Mouse (Mus musculus) forebrain, embryonic 14.5 days (tissue): ENCODE data around the gene Larp4b. TPM values are rescaled to one million over a fixed set of nuclear protein-coding genes. Genes with fewer than 3 reads are reported as not detected.
A peak's percentile ranks its signal among the peaks of the same experiment; 100 is the strongest.
"Not testable (repeated sequence)": the region's sequence is repeated elsewhere in the genome, so short reads cannot be mapped to it uniquely, and the experiment has no call there.

Experiments used
- ATAC-seq: fragments of 200-750 bp; cut with Nextera tagmentation; 2 replicates; pipeline ENCODE4 v1.8.0; 2017; ENCODE audit warnings: mild to moderate bottlenecking, moderate library complexity
- DNase-seq: peaks from one replicate; pipeline ENCODE4 v3.0.0-alpha.2; 2015; ENCODE audit warnings: low spot score
- H3K27ac ChIP-seq: fragments of 300-500 bp; sonication (generic); 2 replicates; pipeline ENCODE4 v1.5.1; 2014; ENCODE audit warnings: low read depth, mild to moderate bottlenecking, control low read depth, low read length, moderate library complexity
- H3K27me3 ChIP-seq: fragments of 300-500 bp; sonication (generic); replicated peaks from 2 replicates; pipeline ENCODE4 v1.6.1; 2014; ENCODE audit warnings: low read length, control low read depth, mixed read lengths; ENCODE audit not compliant: control insufficient read depth, insufficient read depth
- H3K36me3 ChIP-seq: fragments of 300-500 bp; sonication (generic); 2 replicates; pipeline ENCODE4 v1.6.1; 2014; ENCODE audit warnings: low read length, control low read depth; ENCODE audit not compliant: control insufficient read depth, insufficient read depth
- H3K4me1 ChIP-seq: fragments of 300-500 bp; sonication (generic); 2 replicates; pipeline ENCODE4 v1.6.1; 2014; ENCODE audit warnings: antibody characterized with exemption, low read length, control low read depth; ENCODE audit not compliant: control insufficient read depth, insufficient read depth
- H3K4me2 ChIP-seq: fragments of 300-500 bp; sonication (generic); 2 replicates; pipeline ENCODE4 v1.6.1; 2014; ENCODE audit warnings: mild to moderate bottlenecking, control low read depth, low read length
- H3K4me3 ChIP-seq: fragments of 300-500 bp; sonication (generic); 2 replicates; pipeline ENCODE4 v1.5.1; 2014; ENCODE audit warnings: low read depth, low read length, control low read depth
- H3K9ac ChIP-seq: fragments of 300-500 bp; sonication (generic); 2 replicates; pipeline ENCODE4 v1.6.1; 2014; ENCODE audit warnings: mild to moderate bottlenecking, low read length, control low read depth, moderate library complexity
- H3K9me3 ChIP-seq: fragments of 300-500 bp; sonication (generic); replicated peaks from 2 replicates; pipeline ENCODE4 v1.6.1; 2016; ENCODE audit warnings: low read length, control low read depth, mixed read lengths; ENCODE audit not compliant: control insufficient read depth
- WGBS: fragments of 180-500 bp; shearing (Covaris S2); extraction: QIAGEN DNeasy Blood & Tissue Kit; methylation state at CpG from one replicate; pipeline ENCODE4 v1.1.7; 2014; 5-methylcytosine and 5-hydroxymethylcytosine counted together
- polyA plus RNA-seq: library from polyadenylated mRNA; unstranded; fragments of >200 nt; fragmentation: Nextera tagmentation; extraction: Ambion mirVana; gene quantifications from 2 replicates; pipeline ENCODE4 v1.2.1, GENCODE M21; 2014

Gene Larp4b
- 37.0 and 41.0 TPM in 2 replicates for polyA plus RNA-seq

- Histone ChIP-seq H3K27me3 (no peaks in the 10 kb centered on the region), H3K4me3 (peak within 1 kb of the TSS; percentile 97), H3K9ac (peak within 1 kb of the TSS; percentile 91), H3K4me2 (peak within 1 kb of the TSS; percentile 97), H3K4me1 (0 out of 2 replicates have a peak, but pooled peaks cover 4% of the 10 kb centered on the region), H3K9me3 (no peaks in the 10 kb centered on the region), H3K36me3 (no peaks in the 10 kb centered on the region), H3K27ac (peak within 1 kb of the TSS; percentile 87)
- WGBS = under 1% methylated on average over 59 of the region's 92 CpGs
- DNase-seq (peak; percentile 99), ATAC-seq (peak; percentile 100)
Measured at GRCm38 (mm10) chr13:9093316-9094155, at the start of gene Larp4b. Gene Larp4b, plus strand, starts transcription at chr13:9093881.

GRCm38 (mm10) chr13:9044731-9045130 is 49.0 kb upstream of the Larp4b start:
- no peak overlapping the region for H3K27ac ChIP-seq
- no peak overlapping the region for H3K4me2 ChIP-seq
- DNase-seq = no peak
- H3K4me1 ChIP-seq = no peaks in the 10 kb centered on the region
- H3K9ac ChIP-seq = no peak overlapping the region
- ATAC-seq = no peak
- no peaks in the 10 kb centered on the region for H3K27me3 ChIP-seq
- no peaks in the 10 kb centered on the region for H3K36me3 ChIP-seq
- no peak overlapping the region for H3K4me3 ChIP-seq
- WGBS = 100% methylated on average over 1 of the region's 1 CpGs
- no peaks in the 10 kb centered on the region for H3K9me3 ChIP-seq

GRCm38 (mm10) chr13:9052049-9052691 is 41.5 kb upstream of the Larp4b start:
- WGBS = 72% methylated on average over 10 of the region's 10 CpGs
- not testable (repeated sequence) for H3K27me3 ChIP-seq, H3K9ac ChIP-seq, ATAC-seq, H3K36me3 ChIP-seq, H3K27ac ChIP-seq, H3K4me1 ChIP-seq, H3K4me3 ChIP-seq, H3K9me3 ChIP-seq, DNase-seq, H3K4me2 ChIP-seq

GRCm38 (mm10) chr13:9057277-9057676 is 36.4 kb upstream of the Larp4b start:
- 81% methylated on average over 1 of the region's 1 CpGs for WGBS
- no peaks in the 10 kb centered on the region for H3K27me3 ChIP-seq
- H3K27ac ChIP-seq = no peak overlapping the region
- ATAC-seq (no peak), DNase-seq (no peak)
- H3K36me3 ChIP-seq = no peaks in the 10 kb centered on the region
- no peak overlapping the region for H3K4me2 ChIP-seq
- no peak overlapping the region for H3K4me3 ChIP-seq
- H3K9ac ChIP-seq = no peak overlapping the region
- H3K4me1 ChIP-seq = no peaks in the 10 kb centered on the region
- H3K9me3 ChIP-seq = no peaks in the 10 kb centered on the region

DNA sequence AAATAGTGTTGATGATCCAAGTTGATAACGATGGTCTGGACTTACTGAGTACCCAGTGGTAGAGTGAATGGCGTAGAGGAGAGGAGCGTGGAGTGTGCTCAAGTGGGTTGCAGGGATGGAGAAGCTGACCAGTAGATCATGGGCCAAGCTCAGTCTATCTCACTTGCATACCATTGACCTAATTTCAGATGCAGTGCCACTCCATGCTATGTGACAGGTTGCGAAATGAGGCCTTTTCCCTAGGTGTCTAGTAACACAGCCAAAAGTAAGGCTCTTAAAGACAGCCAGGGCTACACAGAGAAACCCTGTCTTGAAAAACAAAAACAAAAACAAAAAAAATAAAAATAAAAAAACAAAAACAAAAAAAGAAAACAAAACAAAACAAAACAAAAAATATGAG is 35.0 kb upstream of the Larp4b start:
- no peak for ATAC-seq
- Histone ChIP-seq H3K4me3 (no peak overlapping the region), H3K9me3 (no peaks in the 10 kb centered on the region), H3K4me2 (no peak overlapping the region), H3K4me1 (no peaks in the 10 kb centered on the region), H3K36me3 (no peaks in the 10 kb centered on the region), H3K27ac (no peak overlapping the region), H3K9ac (no peak overlapping the region), H3K27me3 (no peaks in the 10 kb centered on the region)
- 87% methylated on average over 4 of the region's 4 CpGs for WGBS
- no peak for DNase-seq

GRCm38 (mm10) chr13:9061394-9061793 is 32.3 kb upstream of the Larp4b start:
- Histone ChIP-seq H3K4me1 (no peaks in the 10 kb centered on the region), H3K27me3 (no peaks in the 10 kb centered on the region), H3K9ac (no peak overlapping the region), H3K27ac (no peak overlapping the region), H3K4me2 (no peak overlapping the region), H3K36me3 (no peaks in the 10 kb centered on the region), H3K4me3 (no peak overlapping the region), H3K9me3 (no peaks in the 10 kb centered on the region)
- WGBS = 79% methylated on average over 4 of the region's 4 CpGs
- DNase-seq (no peak), ATAC-seq (no peak)

- WGBS = 89% methylated on average over 2 of the region's 2 CpGs
- no peak for DNase-seq
Measured at GRCm38 (mm10) chr13:9064196-9064595, 29.5 kb upstream of the Larp4b start.

DNA sequence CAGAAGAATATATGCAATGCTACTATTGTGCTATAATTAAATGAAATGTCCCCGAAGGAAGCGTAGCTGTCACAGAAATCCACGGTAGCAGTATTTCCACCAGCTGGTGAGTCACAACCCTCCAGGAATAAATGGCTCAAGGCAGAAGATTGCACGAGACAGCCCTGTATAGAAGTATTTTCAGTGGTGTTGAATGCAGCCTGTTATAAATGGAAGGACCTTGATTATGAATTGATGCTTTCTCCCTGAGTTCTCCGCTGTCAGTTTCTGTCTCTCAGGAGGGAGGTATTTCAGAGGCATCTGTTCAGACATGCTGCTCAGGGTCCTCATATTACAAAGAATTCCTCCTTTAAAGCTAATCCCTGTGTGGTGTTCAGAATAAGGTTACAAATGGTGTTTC is 27.6 kb upstream of the Larp4b start:
- Histone ChIP-seq H3K9me3 (no peaks in the 10 kb centered on the region), H3K4me2 (no peak overlapping the region), H3K27me3 (no peaks in the 10 kb centered on the region), H3K4me1 (no peaks in the 10 kb centered on the region), H3K4me3 (no peak overlapping the region), H3K9ac (no peak overlapping the region), H3K27ac (no peak overlapping the region), H3K36me3 (no peaks in the 10 kb centered on the region)
- WGBS = 68% methylated on average over 5 of the region's 5 CpGs
- no peak for DNase-seq
- ATAC-seq = no peak

More at GRCm38 (mm10) chr13:9064196-9064595, 29.5 kb upstream of the Larp4b start:
- Histone ChIP-seq H3K4me1 (no peaks in the 10 kb centered on the region), H3K9ac (no peak overlapping the region), H3K4me2 (no peak overlapping the region), H3K9me3 (no peaks in the 10 kb centered on the region), H3K27me3 (no peaks in the 10 kb centered on the region), H3K36me3 (no peaks in the 10 kb centered on the region), H3K27ac (no peak overlapping the region), H3K4me3 (no peak overlapping the region)
- ATAC-seq = no peak

DNA sequence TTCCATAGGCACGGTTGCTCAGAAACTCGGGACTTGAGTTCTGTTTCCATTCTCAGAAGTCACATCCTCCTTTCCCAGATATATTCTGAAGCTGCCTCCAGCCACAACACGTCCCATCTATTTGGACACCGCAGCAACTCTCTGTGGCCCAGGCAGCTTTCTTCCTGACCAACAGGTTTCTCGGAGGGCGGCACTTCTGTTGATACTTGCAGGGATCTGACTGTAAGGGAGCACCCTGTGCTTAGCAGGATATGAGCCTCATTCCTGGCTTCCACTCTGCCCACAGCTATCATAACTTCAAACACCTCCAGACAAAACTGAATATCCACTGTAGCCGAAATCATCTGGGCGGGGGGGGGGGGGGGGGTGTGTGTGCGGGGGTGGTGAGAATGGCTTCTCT is 22.7 kb upstream of the Larp4b start:
- Histone ChIP-seq H3K4me1 (no peaks in the 10 kb centered on the region), H3K4me3 (no peak overlapping the region), H3K27me3 (no peaks in the 10 kb centered on the region), H3K9ac (no peak overlapping the region), H3K27ac (no peak overlapping the region), H3K4me2 (no peak overlapping the region), H3K9me3 (no peaks in the 10 kb centered on the region), H3K36me3 (no peaks in the 10 kb centered on the region)
- no peak for DNase-seq
- ATAC-seq = no peak
- WGBS = 85% methylated on average over 9 of the region's 9 CpGs
